Mouse (Mus musculus): ENCODE data around the gene Zbtb38.

The Zbtb38 gene

GRCm38 (mm10) chr9:96752603-96753114 is at the start of gene Zbtb38:
Gene Zbtb38, minus strand, starts transcription at chr9:96752831.
- in situ Hi-C loops (cut with MboI; ENCODE audit: low pct_unique_long_range_greater_than_20kb in 1 of 2, low sequenced_read_pairs in 2 of 2, unreplicated experiment in 1 of 2), result no loop called here

GRCm38 (mm10) chr9:96800131-96800825 is 47.6 kb upstream of the Zbtb38 start:
- in situ Hi-C loops (cut with MboI; ENCODE audit: low pct_unique_long_range_greater_than_20kb in 1 of 2, low sequenced_read_pairs in 2 of 2, unreplicated experiment in 1 of 2), result no loop called here

GRCm38 (mm10) chr9:96797311-96797710 is 44.7 kb upstream of the Zbtb38 start:
- in situ Hi-C loops (cut with MboI; ENCODE audit: low pct_unique_long_range_greater_than_20kb in 1 of 2, low sequenced_read_pairs in 2 of 2, unreplicated experiment in 1 of 2), result loop anchor here in 1 of 2 experiments (25.0 kb wide), 1 partner anchor 235 kb away; no protein-coding TSS in a partner anchor

GRCm38 (mm10) chr9:96795399-96795928 is 42.8 kb upstream of the Zbtb38 start:
- in situ Hi-C loops (cut with MboI; ENCODE audit: low pct_unique_long_range_greater_than_20kb in 1 of 2, low sequenced_read_pairs in 2 of 2, unreplicated experiment in 1 of 2), result loop anchor here in 1 of 2 experiments (25.0 kb wide), 1 partner anchor 233 kb away; no protein-coding TSS in a partner anchor

GRCm38 (mm10) chr9:96794601-96795000 is 42.0 kb upstream of the Zbtb38 start:
- in situ Hi-C loops (cut with MboI; ENCODE audit: low pct_unique_long_range_greater_than_20kb in 1 of 2, low sequenced_read_pairs in 2 of 2, unreplicated experiment in 1 of 2), result loop anchor here in 1 of 2 experiments (25.0 kb wide), 1 partner anchor 232 kb away; no protein-coding TSS in a partner anchor

- in situ Hi-C loops (cut with MboI; ENCODE audit: low pct_unique_long_range_greater_than_20kb in 1 of 2, low sequenced_read_pairs in 2 of 2, unreplicated experiment in 1 of 2), result loop anchor here in 1 of 2 experiments (25.0 kb wide), 1 partner anchor 230 kb away; no protein-coding TSS in a partner anchor
Observed at GRCm38 (mm10) chr9:96792543-96792942, 39.9 kb upstream of the Zbtb38 start.

GRCm38 (mm10) chr9:96790389-96791007 is 37.9 kb upstream of the Zbtb38 start:
- in situ Hi-C loops (cut with MboI; ENCODE audit: low pct_unique_long_range_greater_than_20kb in 1 of 2, low sequenced_read_pairs in 2 of 2, unreplicated experiment in 1 of 2), result loop anchor here in 1 of 2 experiments (25.0 kb wide), 1 partner anchor 228 kb away; no protein-coding TSS in a partner anchor

GRCm38 (mm10) chr9:96789906-96790305 is 37.3 kb upstream of the Zbtb38 start:
- in situ Hi-C loops (cut with MboI; ENCODE audit: low pct_unique_long_range_greater_than_20kb in 1 of 2, low sequenced_read_pairs in 2 of 2, unreplicated experiment in 1 of 2), result loop anchor here in 1 of 2 experiments (25.0 kb wide), 1 partner anchor 228 kb away; no protein-coding TSS in a partner anchor

- in situ Hi-C loops (cut with MboI; ENCODE audit: low pct_unique_long_range_greater_than_20kb in 1 of 2, low sequenced_read_pairs in 2 of 2, unreplicated experiment in 1 of 2), result loop anchor here in 1 of 2 experiments (25.0 kb wide), 1 partner anchor 225 kb away; no protein-coding TSS in a partner anchor
Observed at GRCm38 (mm10) chr9:96787797-96788196, 35.2 kb upstream of the Zbtb38 start.

GRCm38 (mm10) chr9:96785871-96786342 is 33.3 kb upstream of the Zbtb38 start:
- in situ Hi-C loops (cut with MboI; ENCODE audit: low pct_unique_long_range_greater_than_20kb in 1 of 2, low sequenced_read_pairs in 2 of 2, unreplicated experiment in 1 of 2), result loop anchor here in 1 of 2 experiments (25.0 kb wide), 1 partner anchor 224 kb away; no protein-coding TSS in a partner anchor

GRCm38 (mm10) chr9:96785187-96785586 is 32.6 kb upstream of the Zbtb38 start:
- in situ Hi-C loops (cut with MboI; ENCODE audit: low pct_unique_long_range_greater_than_20kb in 1 of 2, low sequenced_read_pairs in 2 of 2, unreplicated experiment in 1 of 2), result loop anchor here in 1 of 2 experiments (25.0 kb wide), 1 partner anchor 223 kb away; no protein-coding TSS in a partner anchor

GRCm38 (mm10) chr9:96783667-96784066 is 31.0 kb upstream of the Zbtb38 start:
- in situ Hi-C loops (cut with MboI; ENCODE audit: low pct_unique_long_range_greater_than_20kb in 1 of 2, low sequenced_read_pairs in 2 of 2, unreplicated experiment in 1 of 2), result loop anchor here in 1 of 2 experiments (25.0 kb wide), 1 partner anchor 221 kb away; no protein-coding TSS in a partner anchor

- in situ Hi-C loops (cut with MboI; ENCODE audit: low pct_unique_long_range_greater_than_20kb in 1 of 2, low sequenced_read_pairs in 2 of 2, unreplicated experiment in 1 of 2), result loop anchor here in 1 of 2 experiments (25.0 kb wide), 1 partner anchor 221 kb away; no protein-coding TSS in a partner anchor
Observed at GRCm38 (mm10) chr9:96783258-96783657, 30.6 kb upstream of the Zbtb38 start.

- in situ Hi-C loops (cut with MboI; ENCODE audit: low pct_unique_long_range_greater_than_20kb in 1 of 2, low sequenced_read_pairs in 2 of 2, unreplicated experiment in 1 of 2), result loop anchor here in 1 of 2 experiments (25.0 kb wide), 1 partner anchor 220 kb away; no protein-coding TSS in a partner anchor
Observed at GRCm38 (mm10) chr9:96782062-96782461, 29.4 kb upstream of the Zbtb38 start.

- in situ Hi-C loops (cut with MboI; ENCODE audit: low pct_unique_long_range_greater_than_20kb in 1 of 2, low sequenced_read_pairs in 2 of 2, unreplicated experiment in 1 of 2), result no loop called here
Observed at GRCm38 (mm10) chr9:96773146-96773545, 20.5 kb upstream of the Zbtb38 start.

- in situ Hi-C loops (cut with MboI; ENCODE audit: low pct_unique_long_range_greater_than_20kb in 1 of 2, low sequenced_read_pairs in 2 of 2, unreplicated experiment in 1 of 2), result no loop called here
Observed at GRCm38 (mm10) chr9:96770443-96770842, 17.8 kb upstream of the Zbtb38 start.

- in situ Hi-C loops (cut with MboI; ENCODE audit: low pct_unique_long_range_greater_than_20kb in 1 of 2, low sequenced_read_pairs in 2 of 2, unreplicated experiment in 1 of 2), result no loop called here
Observed at GRCm38 (mm10) chr9:96769651-96770050, 17.0 kb upstream of the Zbtb38 start.

- in situ Hi-C loops (cut with MboI; ENCODE audit: low pct_unique_long_range_greater_than_20kb in 1 of 2, low sequenced_read_pairs in 2 of 2, unreplicated experiment in 1 of 2), result no loop called here
Observed at GRCm38 (mm10) chr9:96767874-96768273, 15.2 kb upstream of the Zbtb38 start.
